Mouse (Mus musculus): ENCODE data around the gene Mex3a.
"Not testable (repeated sequence)": the region's sequence is repeated elsewhere in the genome, so short reads cannot be mapped to it uniquely, and the experiment has no call there.

Mex3a gene

GRCm38 (mm10) chr3:88569694-88570093, 37.5 kb downstream of the Mex3a start:
- DNase-seq (ENCODE audit: low read depth): no peak

GRCm38 (mm10) chr3:88570341-88570740, 38.1 kb downstream of the Mex3a start:
- DNase-seq (ENCODE audit: low read depth): no peak

- no peak for DNase-seq (ENCODE audit: low read depth)
Observed at GRCm38 (mm10) chr3:88571856-88572255, 39.7 kb downstream of the Mex3a start.

- DNase-seq (ENCODE audit: low read depth): no peak
Observed at GRCm38 (mm10) chr3:88572835-88573234, 40.6 kb downstream of the Mex3a start.

- no peak for DNase-seq (ENCODE audit: low read depth)
Observed at GRCm38 (mm10) chr3:88573810-88574209, 41.6 kb downstream of the Mex3a start.

- no peak for DNase-seq (ENCODE audit: low read depth)
Observed at GRCm38 (mm10) chr3:88575540-88575939, 43.3 kb downstream of the Mex3a start, which contains the start of gene Ssr2. TSS of gene Ssr2 (plus strand) at chr3:88575876.

GRCm38 (mm10) chr3:88577846-88578245, 45.7 kb downstream of the Mex3a start:
- not testable (repeated sequence) for DNase-seq (ENCODE audit: low read depth)

- no peak for DNase-seq (ENCODE audit: low read depth)
Observed at GRCm38 (mm10) chr3:88578498-88579424, 46.6 kb downstream of the Mex3a start.

- DNase-seq (ENCODE audit: low read depth): peak; percentile 83
Observed at GRCm38 (mm10) chr3:88579454-88580117, 47.4 kb downstream of the Mex3a start.

GRCm38 (mm10) chr3:88585769-88586168, 53.6 kb downstream of the Mex3a start:
- no peak for DNase-seq (ENCODE audit: low read depth)

GRCm38 (mm10) chr3:88586640-88587039, 54.4 kb downstream of the Mex3a start:
- DNase-seq (ENCODE audit: low read depth): no peak

GRCm38 (mm10) chr3:88590246-88590645, 58.1 kb downstream of the Mex3a start:
- DNase-seq (ENCODE audit: low read depth): no peak
